Mouse (Mus musculus) MEL (cell line): ENCODE results near the gene Pgc.

Experiments used
- CTCF ChIP-seq, 3 experiments: IDR thresholded peaks in 2 of 3; conservative IDR thresholded peaks in 1 of 3; 2 replicates each; pipeline ENCODE4 v1.5.1; 2011 to 2012; ENCODE audit warnings: low read length in 3 of 3, low read depth in 2 of 3, mild to moderate bottlenecking in 2 of 3, improper control_type of control experiment in 1 of 3, inconsistent platforms in 1 of 3, mixed read lengths in 1 of 3, moderate library complexity in 1 of 3; ENCODE audit not compliant: control insufficient read depth in 1 of 3, insufficient read depth in 1 of 3, poor library complexity in 1 of 3, severe bottlenecking in 1 of 3
- EP300 ChIP-seq, 2 experiments: IDR thresholded peaks; 2 replicates each; pipeline ENCODE4 v1.6.1; 2011; ENCODE audit warnings: improper control_type of control experiment in 2 of 2, low read length in 2 of 2, low read depth in 1 of 2, mild to moderate bottlenecking in 1 of 2
- HCFC1 ChIP-seq: IDR thresholded peaks from 2 replicates; pipeline ENCODE4 v1.6.1; 2012; ENCODE audit warnings: low read depth, mild to moderate bottlenecking, inconsistent platforms, low read length, improper control_type of control experiment, moderate library complexity
- MXI1 ChIP-seq: IDR thresholded peaks from 2 replicates; pipeline ENCODE4 v1.6.1; 2011; ENCODE audit warnings: mild to moderate bottlenecking, low read depth, low read length, improper control_type of control experiment
- POLR2A ChIP-seq, 2 experiments: IDR thresholded peaks; 2 replicates each; pipeline ENCODE4 v1.6.1; 2011 to 2012; ENCODE audit warnings: low read length in 2 of 2, mild to moderate bottlenecking in 2 of 2, control low read depth in 1 of 2, improper control_type of control experiment in 1 of 2, low read depth in 1 of 2, moderate library complexity in 1 of 2; ENCODE audit not compliant: control insufficient read depth in 1 of 2, insufficient read depth in 1 of 2, poor library complexity in 1 of 2
- TAL1 ChIP-seq: IDR thresholded peaks from 2 replicates; pipeline ENCODE4 v1.6.1; 2012; ENCODE audit warnings: mild to moderate bottlenecking, inconsistent platforms, low read length, moderate library complexity, mixed read lengths
- USF2 ChIP-seq, 2 experiments: IDR thresholded peaks; 2 replicates each; pipeline ENCODE4 v1.6.1; 2011 to 2012; ENCODE audit warnings: improper control_type of control experiment in 2 of 2, low read length in 2 of 2, borderline replicate concordance in 1 of 2, inconsistent platforms in 1 of 2, low read depth in 1 of 2, mild to moderate bottlenecking in 1 of 2; ENCODE audit not compliant: insufficient read depth in 1 of 2
- ZC3H11A ChIP-seq: IDR thresholded peaks from 2 replicates; pipeline ENCODE4 v1.6.1; 2012; ENCODE audit warnings: low read depth, mild to moderate bottlenecking, inconsistent platforms, low read length, improper control_type of control experiment
- ZKSCAN1 ChIP-seq: IDR thresholded peaks from 2 replicates; pipeline ENCODE4 v1.6.1; 2012; ENCODE audit warnings: low read depth, mild to moderate bottlenecking, inconsistent platforms, low read length, improper control_type of control experiment, moderate library complexity
- ZMIZ1 ChIP-seq: IDR thresholded peaks from 2 replicates; pipeline ENCODE4 v1.6.1; 2012; ENCODE audit warnings: low read depth, mild to moderate bottlenecking, inconsistent platforms, low read length, improper control_type of control experiment, moderate library complexity

GRCm38 (mm10) chr17:47769389-47770299 is 43.0 kb downstream of the Pgc start:
- no peak for TF ChIP-seq EP300 (IDR thresholded peaks at IDR 0.05; ENCODE audit: low read depth in 1 of 2, low read length in 2 of 2)
- TF ChIP-seq USF2 (IDR thresholded peaks at IDR 0.05; ENCODE audit: borderline replicate concordance in 1 of 2, insufficient read depth in 1 of 2, low read depth in 1 of 2, low read length in 2 of 2), result no peak
- TF ChIP-seq MXI1, result no peak
- no peak for TF ChIP-seq TAL1
- no peak for TF ChIP-seq HCFC1
- TF ChIP-seq ZMIZ1, result no peak
- TF ChIP-seq CTCF (IDR thresholded peaks at IDR 0.05 in 2 of 3, conservative IDR thresholded peaks at IDR 0.05 in 1 of 3; ENCODE audit: control insufficient read depth in 1 of 3, insufficient read depth in 1 of 3, low read depth in 2 of 3, low read length in 3 of 3, poor library complexity in 1 of 3, severe bottlenecking in 1 of 3), result no peak
- TF ChIP-seq ZC3H11A, result no peak
- no peak for TF ChIP-seq POLR2A (IDR thresholded peaks at IDR 0.05; ENCODE audit: control insufficient read depth in 1 of 2, insufficient read depth in 1 of 2, low read depth in 1 of 2, low read length in 2 of 2, poor library complexity in 1 of 2)
- TF ChIP-seq ZKSCAN1, result no peak
